Mouse (Mus musculus): ENCODE results near the gene Syt12. TPM values are rescaled to one million over a fixed set of nuclear protein-coding genes. Genes with fewer than 3 reads are reported as not detected.
A peak's percentile ranks its signal among the peaks of the same experiment; 100 is the strongest.

Gene Syt12
- 1 to 10 TPM; 1.9 to 2.1 TPM for total RNA-seq (2021)
- long read RNA-seq, experiment 1, partial matches to known transcripts = 0 of 4 reads
- long read RNA-seq, experiment 1, other reads (novel, unspliced or antisense) = 0 of 4 reads
- long read RNA-seq, experiment 2, transcript Syt12-201 (8 exons, 3,581 nt) = major isoform, 5 of 5 reads
- long read RNA-seq, experiment 2, partial matches to known transcripts = 0 of 5 reads
- long read RNA-seq, experiment 2, other reads (novel, unspliced or antisense) = 0 of 5 reads

DNA sequence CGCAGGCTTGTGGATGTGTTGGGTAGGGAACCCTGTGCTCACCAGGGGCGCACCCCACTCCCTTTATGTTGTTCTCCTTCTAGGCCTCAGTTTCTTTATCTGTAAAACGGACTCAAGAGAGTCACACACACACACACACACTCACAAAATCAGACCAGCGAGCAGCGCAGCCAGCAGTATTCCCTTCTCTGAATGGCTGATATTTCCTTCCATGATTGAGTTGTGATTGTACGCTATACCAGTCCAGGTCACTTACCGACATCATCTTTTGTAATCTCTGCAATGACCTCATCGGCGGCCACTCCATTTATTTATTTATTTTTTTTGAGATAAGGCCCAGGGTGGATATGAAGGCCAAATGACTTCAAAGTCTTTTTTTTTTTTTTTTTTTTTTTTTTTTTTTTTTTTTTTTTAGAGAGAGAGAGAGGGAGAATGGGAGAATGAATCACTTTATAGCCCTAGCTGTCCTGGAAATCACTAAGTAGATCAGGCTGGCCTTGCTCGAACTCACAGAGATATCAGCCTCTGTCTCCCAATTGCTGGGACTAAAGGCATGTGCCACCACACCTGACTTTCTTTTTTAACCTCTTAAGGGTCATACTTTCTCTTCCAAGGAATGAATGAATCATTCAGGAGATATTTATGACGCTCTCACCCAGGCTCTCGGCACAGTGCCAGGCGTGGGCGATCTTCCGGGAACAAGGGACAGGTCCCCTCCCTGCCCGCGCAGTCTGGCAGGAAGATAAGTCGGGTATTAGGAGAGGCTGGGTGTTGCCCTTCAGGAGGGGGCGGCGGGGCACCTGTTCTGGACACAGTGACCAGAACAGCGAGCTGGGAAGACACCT, at the start of gene Syt12:
Gene Syt12 (minus strand): TSS at position 103 of the 845 bp plus-strand sequence.
- DNase-seq (ENCODE audit: low spot score) = peak; percentile 20

DNA sequence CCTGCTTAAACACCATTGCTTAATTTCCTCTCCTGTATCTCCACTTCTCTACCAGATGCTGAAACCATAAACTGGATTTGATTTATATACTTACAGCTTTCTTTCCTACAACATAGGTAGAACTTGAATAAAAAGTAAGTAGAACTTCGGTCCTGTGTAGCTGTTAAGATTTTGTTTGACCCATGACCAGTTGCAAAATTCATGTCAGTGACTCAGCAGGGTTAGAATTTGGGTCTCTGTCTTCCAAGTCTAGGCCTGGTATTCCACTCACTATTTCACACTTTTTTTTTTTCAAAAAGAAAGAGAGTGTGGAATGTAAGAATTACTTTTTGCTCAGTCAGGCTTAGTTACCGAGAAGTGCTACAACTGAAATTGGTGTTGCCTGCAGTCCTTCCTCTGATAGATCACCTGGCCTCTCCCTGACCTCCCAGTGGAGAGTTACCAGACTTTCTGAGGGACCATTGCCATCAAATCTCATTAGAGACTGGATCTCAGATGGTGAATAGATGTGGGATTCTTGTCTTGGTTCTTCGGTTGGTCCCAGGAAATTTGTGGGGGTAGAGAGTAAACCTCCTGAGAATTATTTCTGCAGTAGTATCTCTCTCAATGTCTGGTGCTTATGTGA, 44.3 kb upstream of the Syt12 start:
- DNase-seq (ENCODE audit: low spot score) = no peak

DNA sequence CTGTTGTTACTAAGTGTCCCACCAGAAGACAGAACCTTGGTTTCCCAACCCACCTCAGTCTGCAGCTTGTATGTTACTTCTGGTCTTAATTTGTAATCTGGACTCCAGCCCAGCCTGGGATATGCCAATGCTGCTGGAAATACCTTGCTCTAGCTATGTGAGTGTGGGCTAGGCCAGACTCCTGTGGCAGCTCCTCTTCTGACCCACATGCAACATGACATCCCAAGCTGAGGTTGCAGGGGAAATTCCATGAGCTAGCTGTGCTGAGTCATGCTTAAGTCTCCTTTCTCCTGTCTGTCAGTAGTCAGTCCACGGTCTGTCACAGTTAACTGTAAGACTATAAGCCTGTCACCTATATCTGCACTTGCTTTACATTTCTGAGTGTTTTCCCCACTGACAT, 40.2 kb upstream of the Syt12 start:
- peak; percentile 64 for DNase-seq (ENCODE audit: low spot score)

DNA sequence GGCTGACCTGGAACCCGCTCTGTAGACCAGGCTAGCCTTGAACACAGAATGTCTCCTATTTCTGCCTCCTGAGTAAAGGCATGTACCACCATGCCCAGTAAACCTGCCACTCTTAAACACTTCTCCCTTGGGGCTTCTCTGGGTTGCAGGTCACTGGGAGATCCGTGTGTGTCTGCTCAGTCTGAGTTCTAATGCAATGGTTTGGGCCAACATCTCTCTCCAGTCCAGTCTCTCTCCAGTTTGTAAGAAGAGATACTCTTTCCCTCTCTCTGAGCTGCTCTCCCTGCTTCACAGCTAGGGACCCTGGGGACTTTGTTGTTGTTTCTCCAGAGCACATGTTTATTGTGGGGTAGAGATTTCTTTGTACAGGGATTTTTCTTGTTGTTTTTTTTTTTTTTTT, 39.0 kb upstream of the Syt12 start:
- no peak for DNase-seq (ENCODE audit: low spot score)

DNA sequence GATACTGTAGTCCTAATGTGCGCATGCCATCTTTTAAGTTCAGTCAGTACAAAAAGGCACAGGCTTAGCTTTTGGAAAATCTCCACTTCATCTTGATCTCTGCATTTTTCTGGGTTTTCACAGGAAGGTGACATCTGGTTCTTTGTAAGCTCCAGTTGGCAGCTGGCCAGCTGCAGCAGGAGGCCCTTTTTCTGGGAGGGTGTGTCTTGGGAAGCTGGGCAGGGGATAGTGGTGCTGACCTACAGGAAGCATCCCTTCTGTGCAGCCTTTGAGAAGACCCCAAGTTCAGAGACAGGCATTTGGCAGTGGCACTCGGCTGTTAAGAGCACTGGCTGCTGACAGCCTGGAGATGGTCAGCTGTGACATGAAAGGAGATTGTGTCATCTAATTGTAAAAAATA, 38.5 kb upstream of the Syt12 start:
- DNase-seq (ENCODE audit: low spot score) = no peak

DNA sequence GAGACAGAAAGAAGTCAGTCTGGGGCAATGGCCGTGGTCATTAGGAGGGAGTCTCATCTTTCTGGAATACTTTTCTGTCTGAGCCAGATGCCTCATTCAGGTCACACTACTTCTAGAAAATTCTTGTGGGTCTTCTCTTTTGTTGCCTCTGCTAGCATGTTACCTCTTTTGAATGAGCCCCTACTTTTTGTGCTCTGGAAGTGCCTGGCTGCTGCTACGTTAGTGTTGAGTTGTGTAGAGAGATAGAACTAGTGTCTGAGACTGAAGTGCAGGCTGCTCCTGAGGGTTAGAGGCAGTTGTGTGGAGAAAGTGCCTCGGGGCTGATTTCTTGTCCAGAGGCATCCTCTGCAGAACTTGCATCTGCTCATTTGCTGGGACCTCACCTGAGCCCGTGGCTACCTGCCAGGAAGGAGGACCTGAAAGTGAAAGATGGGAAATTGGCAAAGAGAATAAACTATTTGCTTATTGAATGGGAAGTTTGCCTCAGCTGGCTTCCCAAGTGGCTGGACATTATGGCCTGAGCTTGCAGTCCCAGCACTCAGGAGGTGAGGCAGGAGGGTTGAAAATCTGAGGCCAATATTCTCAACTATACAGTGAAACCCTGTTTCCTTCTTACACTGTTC, 36.1 kb upstream of the Syt12 start:
- DNase-seq (ENCODE audit: low spot score) = no peak

DNA sequence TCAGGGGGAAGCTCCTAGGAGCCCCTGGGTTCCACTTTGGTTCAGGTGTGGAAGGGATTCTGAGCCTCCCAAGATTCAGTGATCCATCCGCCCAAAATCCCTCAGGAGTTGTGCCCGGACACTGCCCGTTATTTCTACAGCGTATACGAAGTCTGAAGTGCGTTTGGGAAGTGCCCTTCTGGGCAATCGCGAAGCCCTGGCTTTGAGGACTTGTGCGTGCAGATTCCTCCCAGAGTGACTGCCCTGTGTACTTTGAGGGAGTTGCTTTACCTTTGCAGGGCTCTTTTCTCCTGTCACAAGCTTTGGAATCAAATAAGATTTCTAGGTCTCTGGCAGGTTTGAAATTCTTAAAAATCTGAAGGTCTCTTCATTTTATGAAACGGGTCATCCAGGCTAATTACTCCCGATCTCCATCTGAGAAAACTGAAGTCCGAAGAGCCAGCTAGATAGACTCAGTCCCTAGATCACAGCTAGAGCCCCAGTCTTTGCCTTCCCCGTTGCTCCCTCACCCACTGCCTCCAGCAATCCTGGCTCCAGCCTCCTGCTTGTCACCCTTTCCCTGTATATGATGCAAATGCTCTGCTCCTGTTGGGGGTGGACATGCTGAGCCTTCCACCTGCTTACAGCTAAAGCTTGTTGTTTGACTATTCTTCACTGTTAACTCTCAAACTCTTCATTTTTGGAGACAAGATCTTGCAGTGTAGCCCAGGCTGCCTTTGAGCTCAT, 34.0 kb upstream of the Syt12 start:
- DNase-seq (ENCODE audit: low spot score) = no peak

DNA sequence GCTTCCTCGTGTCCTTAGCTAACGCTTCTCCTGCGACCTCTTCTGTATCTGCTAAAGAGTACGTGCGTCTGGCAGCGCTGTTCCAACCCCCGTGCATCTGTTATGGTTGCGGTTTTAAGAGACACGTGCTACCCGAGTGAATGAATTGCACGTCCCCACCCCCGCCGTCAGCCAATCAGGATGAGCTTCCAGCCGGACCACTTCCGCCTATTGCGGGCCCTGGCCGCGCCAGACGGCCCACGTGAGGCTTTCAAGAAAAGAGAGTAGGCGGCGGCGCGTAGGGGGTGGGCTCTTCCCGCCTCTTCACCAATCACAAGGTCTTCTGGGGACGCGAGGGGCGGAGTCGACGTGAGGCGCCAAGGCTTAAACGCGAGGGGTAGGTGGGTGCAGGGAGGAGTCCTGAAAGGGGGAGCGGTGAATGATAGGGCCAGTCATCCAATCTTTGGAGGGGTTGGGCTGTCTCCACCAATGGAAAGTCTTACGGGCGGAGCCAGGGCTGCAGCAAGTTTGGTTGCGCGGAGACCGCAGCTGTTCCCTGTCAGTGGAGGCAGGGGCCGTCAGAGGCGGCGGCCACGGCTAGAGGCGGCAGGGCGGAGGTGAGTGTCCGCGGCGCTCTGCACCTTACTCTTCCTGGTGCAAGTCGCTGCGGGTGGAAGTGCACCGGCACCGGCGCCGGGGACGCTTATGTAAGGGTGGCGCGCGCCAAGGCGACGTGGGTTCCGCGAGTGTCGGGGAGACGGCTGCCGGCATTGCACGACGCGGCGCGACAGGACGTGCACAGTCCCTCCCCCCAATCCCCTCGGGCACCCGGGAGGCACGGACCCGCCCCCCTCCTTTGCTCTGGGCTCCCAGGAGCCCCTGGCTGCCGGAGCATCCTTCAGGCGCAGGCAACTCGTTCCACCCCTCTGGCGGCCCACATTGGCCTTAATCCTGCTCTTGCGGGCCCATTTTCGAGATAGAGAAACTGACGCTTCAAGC, 33.0 kb upstream of the Syt12 start, which contains the start of gene Pcx:
Gene Pcx (plus strand): TSS at position 487 of the 978 bp plus-strand sequence.
- DNase-seq (ENCODE audit: low spot score) = peak; percentile 99

DNA sequence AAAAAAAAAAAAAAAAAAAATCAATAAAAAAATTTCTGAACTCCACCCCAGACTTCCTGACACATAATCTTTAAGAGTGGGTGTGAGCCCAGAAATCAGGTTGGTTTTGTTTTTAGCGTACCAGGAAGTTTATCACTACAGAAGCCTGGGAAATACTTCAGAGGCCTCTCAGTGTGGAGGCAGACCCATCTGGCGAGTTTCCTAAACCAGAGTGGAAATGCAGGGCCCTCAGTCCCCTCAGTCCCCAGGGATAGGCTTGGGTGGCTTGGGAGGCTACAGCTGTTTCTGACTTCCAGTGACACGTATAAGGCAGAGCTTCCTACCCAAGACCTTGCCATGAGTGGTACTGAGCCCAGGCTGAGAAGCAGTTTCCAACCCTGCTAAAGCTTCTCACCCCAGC, 30.5 kb upstream of the Syt12 start:
- DNase-seq (ENCODE audit: low spot score) = no peak

DNA sequence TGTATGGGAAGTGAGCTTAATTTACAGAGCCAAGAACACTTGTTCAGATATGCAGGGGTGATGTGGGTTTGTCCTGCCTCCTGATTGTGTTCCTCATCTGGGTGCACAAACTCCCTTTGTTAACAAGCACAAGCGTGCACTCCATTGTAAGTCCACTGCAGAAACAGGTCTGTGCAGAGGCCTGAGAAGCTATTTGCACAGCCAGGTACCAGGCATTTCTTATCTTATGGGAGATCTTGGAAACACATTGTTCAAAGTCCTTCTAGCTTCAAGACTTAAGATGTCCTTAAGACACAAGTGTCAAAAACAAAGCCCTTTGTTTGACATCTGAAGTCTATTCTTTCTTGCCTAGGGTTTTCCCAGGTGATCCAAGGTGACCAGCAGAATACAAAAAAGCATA, 27.6 kb upstream of the Syt12 start:
- DNase-seq (ENCODE audit: low spot score) = no peak

DNA sequence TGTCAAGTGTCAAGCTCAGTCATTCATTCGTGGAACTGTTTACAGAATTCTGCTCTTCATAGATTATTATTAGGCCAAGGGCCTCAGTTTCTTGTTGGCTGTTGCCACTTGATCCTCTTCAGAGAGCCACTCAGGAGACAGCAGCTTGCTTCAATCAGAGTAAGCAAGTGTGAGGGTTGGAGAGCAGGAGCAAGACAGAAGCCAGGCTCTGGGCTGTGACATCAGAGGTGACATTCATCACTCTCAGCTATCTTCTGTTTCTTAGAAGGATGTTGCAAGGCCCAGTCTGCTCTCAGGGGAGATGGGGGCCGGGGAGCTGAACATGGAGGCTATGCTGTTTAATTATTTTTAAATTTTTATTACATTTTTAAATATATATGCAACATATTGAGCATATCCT, 25.5 kb upstream of the Syt12 start:
- DNase-seq (ENCODE audit: low spot score) = no peak

DNA sequence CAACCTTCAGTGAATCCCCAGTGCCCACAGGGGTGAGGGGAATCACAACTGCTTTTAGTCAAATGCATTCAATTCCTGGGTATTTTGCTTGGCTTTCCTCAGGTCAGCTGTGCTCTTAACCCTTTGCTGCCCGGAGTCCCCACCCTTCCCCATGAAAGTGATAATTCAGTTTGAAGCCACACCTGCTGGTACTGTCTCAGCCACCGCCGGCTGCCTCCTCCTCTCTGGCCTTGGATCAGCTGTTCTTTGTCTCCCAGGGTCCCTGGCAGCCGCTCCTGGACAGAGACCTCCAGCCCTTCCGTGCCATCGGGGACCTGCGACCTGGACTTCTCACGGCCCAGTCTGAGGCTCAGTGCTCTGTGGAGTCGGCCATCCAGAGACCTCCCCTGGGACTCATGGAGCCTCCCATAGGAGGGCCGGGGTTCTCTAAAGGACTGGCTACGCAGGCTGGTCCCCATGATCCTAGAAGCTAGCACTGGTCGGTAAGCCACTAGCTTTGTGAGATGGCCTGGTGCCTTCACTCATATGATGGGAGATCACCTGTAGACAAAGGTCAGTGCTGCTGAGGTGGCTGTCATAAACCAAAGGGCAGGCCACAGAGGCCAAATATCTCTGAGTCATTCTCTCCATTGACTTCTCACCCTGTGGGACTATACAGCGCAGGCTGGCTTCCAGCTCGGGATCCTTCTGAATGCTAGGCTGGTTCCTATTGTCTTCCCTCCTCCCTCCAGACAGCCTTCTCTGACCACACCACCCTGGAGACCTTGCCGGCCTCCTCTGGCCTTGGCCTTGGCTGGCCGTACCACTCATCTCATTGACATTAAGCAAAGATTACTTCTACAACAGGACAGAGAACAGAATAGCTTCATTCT, 21.1 kb upstream of the Syt12 start, which contains the start of gene 2010003K11Rik:
Gene 2010003K11Rik (minus strand): TSS at position 522 of the 872 bp plus-strand sequence.
- no peak for DNase-seq (ENCODE audit: low spot score)

DNA sequence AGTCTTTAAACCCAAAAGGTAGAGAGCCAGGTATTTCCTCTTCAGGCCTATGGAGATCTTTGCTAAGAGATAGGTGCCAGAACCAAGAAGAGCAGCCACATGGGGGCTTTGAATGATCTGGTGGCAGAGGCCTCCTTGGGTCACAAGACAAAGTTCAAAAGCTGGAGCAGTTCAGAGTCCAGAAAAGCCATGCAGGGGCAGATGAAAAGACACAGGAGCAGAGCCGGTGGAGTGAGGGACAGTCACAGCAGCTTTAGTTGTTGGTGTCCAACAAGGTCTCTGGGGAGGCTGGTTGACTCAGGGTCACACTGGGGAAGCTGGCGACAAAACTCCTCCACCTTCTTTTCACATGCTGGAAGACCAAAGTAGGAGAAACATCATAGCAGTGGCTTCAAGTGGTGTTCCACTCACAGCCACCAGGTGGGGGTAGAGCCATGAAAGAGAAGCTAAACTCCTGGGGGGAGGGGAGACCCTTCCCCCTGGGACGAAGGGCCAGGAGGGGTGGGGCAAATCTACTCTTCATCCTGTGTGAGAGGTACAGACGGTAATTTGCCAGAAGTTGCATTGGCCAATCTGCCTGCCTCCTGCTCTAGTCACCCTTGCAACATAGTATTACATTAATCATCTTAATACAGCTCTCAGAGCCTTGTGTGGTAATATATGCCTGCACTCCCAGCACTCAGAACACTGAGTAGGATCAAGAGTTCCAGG, 20.2 kb upstream of the Syt12 start:
- peak; percentile 62 for DNase-seq (ENCODE audit: low spot score)

DNA sequence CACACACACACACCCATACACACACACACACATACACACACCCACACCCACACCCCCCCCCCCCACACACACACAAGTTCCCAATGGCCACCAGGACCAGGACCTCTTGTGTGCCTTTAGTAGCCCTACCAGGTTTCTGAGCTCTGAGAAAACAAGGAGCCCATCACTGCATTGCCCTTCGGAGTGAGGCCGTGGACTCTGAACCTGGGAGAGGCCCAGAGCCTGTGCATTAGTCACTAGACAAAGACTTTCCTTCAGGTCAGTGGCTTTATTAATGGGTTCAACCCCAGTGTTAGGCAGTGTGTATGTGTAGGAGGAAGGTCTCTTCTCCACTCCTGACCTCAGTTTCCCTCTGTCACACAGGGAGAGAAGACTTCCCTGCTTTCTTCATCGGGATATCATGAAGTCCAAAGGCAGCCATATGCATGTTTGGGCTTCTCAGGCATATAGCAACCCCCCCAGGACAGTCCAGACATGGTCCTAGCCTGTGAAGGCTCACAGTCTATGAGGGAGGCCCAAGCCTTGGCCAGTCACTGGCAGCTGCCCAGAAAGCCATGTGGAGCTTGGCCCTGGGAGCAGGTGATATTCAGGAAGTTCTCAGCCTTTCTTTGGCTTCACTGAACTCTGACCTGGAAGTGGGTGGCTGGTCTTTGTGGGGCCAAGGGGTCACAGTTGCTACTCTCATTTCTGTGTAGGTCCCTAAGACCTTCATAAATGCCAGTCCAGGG, 19.5 kb upstream of the Syt12 start:
- no peak for DNase-seq (ENCODE audit: low spot score)

DNA sequence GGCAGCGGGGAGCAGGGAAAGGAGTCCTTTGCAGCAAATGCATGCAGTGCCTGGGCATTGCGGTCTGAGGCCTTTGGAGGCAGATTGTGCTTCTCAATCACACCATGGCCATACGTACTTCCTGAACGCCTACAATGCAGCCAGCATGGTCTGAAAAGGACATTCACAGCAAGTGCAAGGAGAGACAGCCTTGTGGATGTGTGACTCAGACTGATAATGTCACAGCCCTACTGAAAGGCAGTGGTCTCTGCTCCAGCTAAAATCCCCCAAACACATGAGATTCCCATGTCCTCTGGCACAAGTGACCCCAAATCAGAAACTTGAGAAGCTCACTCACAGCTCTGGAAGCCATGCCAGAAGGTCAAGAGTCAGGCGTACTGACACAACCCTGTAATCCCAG, 18.6 kb upstream of the Syt12 start:
- no peak for DNase-seq (ENCODE audit: low spot score)

DNA sequence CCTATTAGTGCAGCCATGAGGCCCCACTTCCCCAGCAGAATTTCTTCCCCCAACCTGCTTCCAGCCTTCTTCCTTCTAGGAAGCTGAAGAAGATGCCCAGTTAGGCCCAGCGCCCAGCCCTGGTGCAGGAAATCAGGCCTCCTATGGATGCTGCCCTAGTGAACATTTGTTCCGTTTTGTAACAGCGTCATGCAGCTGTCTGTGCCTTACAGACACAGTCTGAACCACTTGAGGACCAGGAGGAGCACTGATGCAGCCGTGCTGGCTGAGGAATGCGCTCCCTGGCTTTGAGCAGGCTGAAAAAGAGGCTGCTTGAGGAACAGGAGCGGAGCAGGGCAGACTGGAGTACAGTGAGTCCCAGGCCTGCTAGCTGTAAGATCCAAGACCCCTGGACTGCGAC, 17.5 kb upstream of the Syt12 start:
- no peak for DNase-seq (ENCODE audit: low spot score)

DNA sequence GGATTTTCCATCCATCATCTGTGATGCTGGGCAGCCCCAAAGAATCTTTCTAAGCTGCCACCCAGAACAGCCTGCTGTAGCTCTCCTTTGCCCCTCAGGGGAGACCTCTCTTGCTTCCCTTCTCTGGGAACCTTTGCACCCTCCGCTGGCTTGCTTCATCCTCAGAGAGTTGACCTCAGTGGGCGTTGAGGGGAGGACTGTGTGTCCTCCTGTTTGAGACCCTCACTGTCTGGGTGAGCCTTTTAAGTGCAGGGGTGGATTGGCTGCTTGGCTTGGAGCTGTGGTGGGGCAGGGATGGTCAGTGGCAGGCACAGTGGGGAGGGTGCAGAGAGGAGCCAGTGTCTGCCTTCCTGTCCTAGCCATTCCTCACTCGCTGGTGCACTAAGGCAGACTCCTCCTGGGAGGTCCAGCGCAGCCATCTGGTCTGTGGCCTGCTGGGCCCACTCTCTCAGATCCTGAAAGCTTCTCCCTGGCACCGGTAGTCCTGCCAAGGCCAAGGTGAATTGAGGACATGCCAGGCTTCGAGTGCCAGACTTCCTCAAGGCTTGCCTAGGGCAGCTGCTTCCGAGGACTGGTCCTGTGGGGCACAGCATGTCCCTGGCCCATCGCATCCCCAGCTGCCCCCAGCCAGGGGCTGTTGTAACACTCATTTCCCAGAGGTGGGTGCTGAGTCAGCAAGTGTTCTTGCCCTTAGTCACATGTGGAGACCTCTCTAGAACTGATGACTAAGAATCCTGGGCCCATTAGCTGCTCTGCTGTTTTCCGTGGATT, 15.5 kb upstream of the Syt12 start:
- peak; percentile 89 for DNase-seq (ENCODE audit: low spot score)

All from gastrocnemius, adult 18-20 months (tissue).